Mouse (Mus musculus): ENCODE measurements around the gene Mvk.

DNA sequence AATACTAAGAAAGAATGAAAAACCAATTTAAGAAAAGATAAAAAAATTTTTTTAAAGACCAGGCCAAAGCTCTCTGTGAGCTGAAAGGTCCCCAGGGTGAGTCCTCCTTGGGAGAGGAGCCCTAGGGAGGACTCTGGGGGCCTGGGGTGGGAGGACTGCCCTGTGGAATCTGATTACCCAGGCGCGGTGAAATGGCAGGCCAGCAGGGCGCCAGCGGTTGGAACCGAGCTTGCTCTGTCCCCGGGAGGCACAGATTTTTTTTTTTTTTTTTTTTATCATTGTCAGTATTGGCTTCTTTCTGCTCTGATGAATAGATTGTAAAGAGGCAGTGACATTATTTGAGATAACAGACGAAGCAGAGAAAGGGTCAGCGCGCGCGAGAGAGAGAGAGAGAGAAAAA is 22.9 kb downstream of the Mvk start:
- TF ChIP-seq CTCF (IDR thresholded peaks at IDR 0.05; ENCODE audit: control insufficient read depth, insufficient read depth, insufficient read length) (no peak), USF1 (IDR thresholded peaks at IDR 0.05; ENCODE audit: low read depth) (no peak), MYOG (IDR thresholded peaks at IDR 0.05; ENCODE audit: control insufficient read depth, extremely low read depth, insufficient read length) (no peak), MAX (IDR thresholded peaks at IDR 0.05) (no peak)

Data from C2C12 (cell line).